Mouse (Mus musculus): Measurements from ENCODE around the gene Acap1. TPM values are rescaled to one million over a fixed set of nuclear protein-coding genes. Genes with fewer than 3 reads are reported as not detected.
A peak's percentile ranks its signal among the peaks of the same experiment; 100 is the strongest.

Gene Acap1
- polyA plus RNA-seq, 1 experiment from 2014 or later: 0.83 TPM

- H3K9ac ChIP-seq: no peak overlapping the region; the same call in 1 of the 2 replicates
- H3K9me3 ChIP-seq (ENCODE audit: low read depth, low read length): no peaks in the 10 kb centered on the region
- TF ChIP-seq CTCF (IDR thresholded peaks at IDR 0.05; ENCODE audit: low read depth): no peak
- H3K36me3 ChIP-seq (ENCODE audit: insufficient read depth): no peaks in the 10 kb centered on the region
- no peak for ATAC-seq (ENCODE audit: insufficient read depth)
- no peaks in the 10 kb centered on the region for H3K27me3 ChIP-seq (ENCODE audit: insufficient read depth, low read length)
- peak overlapping the region; percentile 36; the same call in 1 of the 2 replicates for H3K4me2 ChIP-seq
- DNase-seq: no peak
- WGBS: 74% methylated on average over 8 of the region's 8 CpGs
- H3K4me3 ChIP-seq (ENCODE audit: low read depth, low read length): no peak overlapping the region
- no peak overlapping the region; the same call in 1 of the 2 replicates for H3K27ac ChIP-seq (ENCODE audit: low read depth)
- peaks cover 12% of the 10 kb centered on the region for H3K4me1 ChIP-seq (ENCODE audit: insufficient read depth)
Observed at GRCm38 (mm10) chr11:69884663-69885062, 10.7 kb downstream of the Acap1 start.

- Histone ChIP-seq H3K4me1 (ENCODE audit: insufficient read depth) (peaks cover 15% of the 10 kb centered on the region), H3K4me3 (ENCODE audit: low read depth, low read length) (no peak overlapping the region), H3K4me2 (peak overlapping the region; percentile 36; the same call in 1 of the 2 replicates), H3K27ac (ENCODE audit: low read depth) (no peak overlapping the region; the same call in 1 of the 2 replicates), H3K27me3 (ENCODE audit: insufficient read depth, low read length) (no peaks in the 10 kb centered on the region), H3K36me3 (ENCODE audit: insufficient read depth) (no peaks in the 10 kb centered on the region), H3K9ac (no peak overlapping the region; the same call in 1 of the 2 replicates), H3K9me3 (ENCODE audit: low read depth, low read length) (no peaks in the 10 kb centered on the region)
- ATAC-seq (ENCODE audit: insufficient read depth) (no peak), DNase-seq (peak; percentile 44)
- WGBS: 45% methylated on average over 9 of the region's 9 CpGs
- no peak for TF ChIP-seq CTCF (IDR thresholded peaks at IDR 0.05; ENCODE audit: low read depth)
Observed at GRCm38 (mm10) chr11:69884240-69884639, 11.1 kb downstream of the Acap1 start.

- no peak for TF ChIP-seq CTCF (IDR thresholded peaks at IDR 0.05; ENCODE audit: low read depth)
- no peak overlapping the region for H3K4me3 ChIP-seq (ENCODE audit: low read depth, low read length)
- H3K4me1 ChIP-seq (ENCODE audit: insufficient read depth): peaks cover 17% of the 10 kb centered on the region
- ATAC-seq (ENCODE audit: insufficient read depth) (no peak), DNase-seq (no peak)
- 76% methylated on average over 8 of the region's 8 CpGs for WGBS
- H3K27ac ChIP-seq (ENCODE audit: low read depth): no peak overlapping the region
- no peak overlapping the region for H3K4me2 ChIP-seq
- no peaks in the 10 kb centered on the region for H3K36me3 ChIP-seq (ENCODE audit: insufficient read depth)
- no peaks in the 10 kb centered on the region for H3K27me3 ChIP-seq (ENCODE audit: insufficient read depth, low read length)
- H3K9me3 ChIP-seq (ENCODE audit: low read depth, low read length): no peaks in the 10 kb centered on the region
- no peak overlapping the region for H3K9ac ChIP-seq
Observed at GRCm38 (mm10) chr11:69883527-69884151, 11.7 kb downstream of the Acap1 start.

GRCm38 (mm10) chr11:69883066-69883465 is 12.3 kb downstream of the Acap1 start:
- peaks cover 19% of the 10 kb centered on the region for H3K4me1 ChIP-seq (ENCODE audit: insufficient read depth)
- no peak overlapping the region for H3K27ac ChIP-seq (ENCODE audit: low read depth)
- 58% methylated on average over 4 of the region's 4 CpGs for WGBS
- H3K9me3 ChIP-seq (ENCODE audit: low read depth, low read length): no peaks in the 10 kb centered on the region
- no peak overlapping the region for H3K4me2 ChIP-seq
- no peak for ATAC-seq (ENCODE audit: insufficient read depth)
- TF ChIP-seq CTCF (IDR thresholded peaks at IDR 0.05; ENCODE audit: low read depth): peak; percentile 60
- no peaks in the 10 kb centered on the region for H3K27me3 ChIP-seq (ENCODE audit: insufficient read depth, low read length)
- no peak overlapping the region for H3K4me3 ChIP-seq (ENCODE audit: low read depth, low read length)
- peak; percentile 54 for DNase-seq
- no peaks in the 10 kb centered on the region for H3K36me3 ChIP-seq (ENCODE audit: insufficient read depth)
- no peak overlapping the region for H3K9ac ChIP-seq

- 54% methylated on average over 21 of the region's 21 CpGs for WGBS
- Histone ChIP-seq H3K27ac (ENCODE audit: low read depth) (peak overlapping the region; percentile 92), H3K4me3 (ENCODE audit: low read depth, low read length) (peak overlapping the region; percentile 51), H3K9me3 (ENCODE audit: low read depth, low read length) (no peaks in the 10 kb centered on the region), H3K36me3 (ENCODE audit: insufficient read depth) (no peaks in the 10 kb centered on the region), H3K27me3 (ENCODE audit: insufficient read depth, low read length) (no peaks in the 10 kb centered on the region), H3K9ac (peak overlapping the region; percentile 41), H3K4me1 (ENCODE audit: insufficient read depth) (peaks cover 19% of the 10 kb centered on the region), H3K4me2 (peak overlapping the region; percentile 84)
- DNase-seq: peak; percentile 46
- no peak for TF ChIP-seq CTCF (IDR thresholded peaks at IDR 0.05; ENCODE audit: low read depth)
- peak; percentile 3; the same call in 1 of the 2 replicates for ATAC-seq (ENCODE audit: insufficient read depth)
Observed at GRCm38 (mm10) chr11:69881787-69882670, 13.3 kb downstream of the Acap1 start.

GRCm38 (mm10) chr11:69880853-69881603 is 14.3 kb downstream of the Acap1 start, which contains the start of gene Kctd11:
Gene Kctd11 (minus strand): TSS chr11:69881406.
- peak; percentile 90 for ATAC-seq (ENCODE audit: insufficient read depth)
- DNase-seq: peak; percentile 93
- peaks cover 25% of the 10 kb centered on the region for H3K4me1 ChIP-seq (ENCODE audit: insufficient read depth)
- WGBS: under 1% methylated on average over 46 of the region's 46 CpGs
- H3K9me3 ChIP-seq (ENCODE audit: low read depth, low read length): no peaks in the 10 kb centered on the region
- peak within 1 kb of the TSS; percentile 92 for H3K27ac ChIP-seq (ENCODE audit: low read depth)
- no peaks in the 10 kb centered on the region for H3K36me3 ChIP-seq (ENCODE audit: insufficient read depth)
- peak within 1 kb of the TSS; percentile 41 for H3K9ac ChIP-seq
- H3K4me3 ChIP-seq (ENCODE audit: low read depth, low read length): peak within 1 kb of the TSS; percentile 51
- H3K4me2 ChIP-seq: peak within 1 kb of the TSS; percentile 84
- no peaks in the 10 kb centered on the region for H3K27me3 ChIP-seq (ENCODE audit: insufficient read depth, low read length)
- TF ChIP-seq CTCF (IDR thresholded peaks at IDR 0.05; ENCODE audit: low read depth): peak; percentile 37
